8 mouse cellular contexts compared by ENCODE assay signal in the genomic region with DNA sequence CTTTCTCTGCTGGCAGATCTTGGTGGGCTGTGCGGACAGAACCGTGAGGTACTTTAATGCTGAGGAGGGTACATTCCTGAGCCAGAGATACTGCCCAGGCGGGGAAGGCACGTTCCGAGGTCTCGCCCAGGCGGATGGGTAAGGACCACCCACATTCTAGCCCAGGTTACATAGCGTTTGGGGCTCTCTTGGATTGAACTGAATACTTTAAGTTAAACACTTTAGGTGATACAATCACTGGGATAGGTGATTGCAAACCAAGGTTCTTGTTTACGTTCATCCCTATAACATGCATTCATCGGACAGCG. TPM values are rescaled to one million over a fixed set of nuclear protein-coding genes. Genes with fewer than 3 reads are reported as not detected.
DNase-seq lines count a peak whose midpoint lies in the region; ATAC-seq and TF ChIP-seq lines count a peak whose summit lies in the region.

No protein-coding gene starts in this region.

- no peaks in the 10 kb centered on the region for H3K4me1 ChIP-seq in lung, embryonic 14.5 days (ENCODE audit: insufficient read depth)
- H3K4me1 ChIP-seq in embryonic facial prominence, embryonic 12.5 days: peaks cover 14% of the 10 kb centered on the region; the same call in 1 of the 2 replicates
- no peaks in the 10 kb centered on the region for H3K4me1 ChIP-seq in intestine, postnatal 0 days (replicated peaks; ENCODE audit: control insufficient read depth, insufficient read depth, low read length)
- H3K4me1 ChIP-seq in neural tube, embryonic 14.5 days (ENCODE audit: control insufficient read depth, insufficient read depth, low read length): peaks cover 8% of the 10 kb centered on the region; the same call in 1 of the 2 replicates

- H3K9ac ChIP-seq in lung, embryonic 14.5 days: peak overlapping the region; percentile 78
- peak overlapping the region; percentile 70 for H3K9ac ChIP-seq in embryonic facial prominence, embryonic 12.5 days
- H3K9ac ChIP-seq in intestine, postnatal 0 days (ENCODE audit: low read depth, low read length): peak overlapping the region; percentile 71
- peak overlapping the region; percentile 68 for H3K9ac ChIP-seq in neural tube, embryonic 14.5 days (replicated peaks; ENCODE audit: low read depth, low read length)

- no peak for DNase-seq in lung, embryonic 14.5 days
- DNase-seq in lung, adult 18-20 months: no peak
- DNase-seq in layer of hippocampus, adult 9-10 months (ENCODE audit: low spot score): no peak
- DNase-seq in kidney, adult 8-10 months: no peak

- 2% methylated on average over 11 of the region's 11 CpGs for WGBS in lung, embryonic 14.5 days
- WGBS in embryonic facial prominence, embryonic 12.5 days: 3% methylated on average over 11 of the region's 11 CpGs
- 1% methylated on average over 11 of the region's 11 CpGs for WGBS in intestine, postnatal 0 days
- 3% methylated on average over 11 of the region's 11 CpGs for WGBS in neural tube, embryonic 14.5 days

- H3K27ac ChIP-seq in lung, embryonic 14.5 days (ENCODE audit: low read depth): peak overlapping the region; percentile 39; the same call in 1 of the 2 replicates
- peak overlapping the region; percentile 13 for H3K27ac ChIP-seq in embryonic facial prominence, embryonic 12.5 days
- H3K27ac ChIP-seq in intestine, postnatal 0 days (ENCODE audit: low read depth, low read length): peak overlapping the region; percentile 74
- peak overlapping the region; percentile 60; the same call in 1 of the 2 replicates for H3K27ac ChIP-seq in neural tube, embryonic 14.5 days (ENCODE audit: low read depth, low read length)

- H3K36me3 ChIP-seq in lung, embryonic 14.5 days (ENCODE audit: insufficient read depth): peaks cover 31% of the 10 kb centered on the region
- H3K36me3 ChIP-seq in embryonic facial prominence, embryonic 12.5 days: peaks cover 30% of the 10 kb centered on the region
- peaks cover 27% of the 10 kb centered on the region for H3K36me3 ChIP-seq in intestine, postnatal 0 days (ENCODE audit: control insufficient read depth, insufficient read depth)
- H3K36me3 ChIP-seq in neural tube, embryonic 14.5 days (ENCODE audit: control insufficient read depth, insufficient read depth, low read length): peaks cover 12% of the 10 kb centered on the region; the same call in 1 of the 2 replicates

- H3K4me2 ChIP-seq in lung, embryonic 14.5 days: peak overlapping the region; percentile 61
- H3K4me2 ChIP-seq in embryonic facial prominence, embryonic 12.5 days (replicated peaks): peak overlapping the region; percentile 89
- peak overlapping the region; percentile 95 for H3K4me2 ChIP-seq in intestine, postnatal 0 days (replicated peaks; ENCODE audit: low read depth)
- peak overlapping the region; percentile 95 for H3K4me2 ChIP-seq in neural tube, embryonic 14.5 days (ENCODE audit: low read depth, low read length)

- peak; percentile 25; the same call in 1 of the 2 replicates for ATAC-seq in lung, embryonic 14.5 days (ENCODE audit: insufficient read depth)
- no peak for ATAC-seq in embryonic facial prominence, embryonic 12.5 days (ENCODE audit: insufficient number of reproducible peaks, insufficient read depth, low FRiP score, low TSS enrichment)
- peak; percentile 38; the same call in 1 of the 2 replicates for ATAC-seq in intestine, postnatal 0 days
- peak; percentile 29 for ATAC-seq in neural tube, embryonic 14.5 days (ENCODE audit: low read depth)
- ATAC-seq in frontal cortex, adult (ENCODE audit: low TSS enrichment): no peak

- no peaks in the 10 kb centered on the region for H3K27me3 ChIP-seq in lung, embryonic 14.5 days (ENCODE audit: insufficient read depth, low read length)
- no peaks in the 10 kb centered on the region for H3K27me3 ChIP-seq in embryonic facial prominence, embryonic 12.5 days
- no peaks in the 10 kb centered on the region for H3K27me3 ChIP-seq in intestine, postnatal 0 days (replicated peaks; ENCODE audit: control insufficient read depth, insufficient read depth, low read length)
- H3K27me3 ChIP-seq in neural tube, embryonic 14.5 days (ENCODE audit: control insufficient read depth, insufficient read depth, low read length): no peaks in the 10 kb centered on the region

- H3K4me3 ChIP-seq in lung, embryonic 14.5 days (ENCODE audit: low read depth, low read length): peak overlapping the region; percentile 77
- peak overlapping the region; percentile 77 for H3K4me3 ChIP-seq in embryonic facial prominence, embryonic 12.5 days
- peak overlapping the region; percentile 94 for H3K4me3 ChIP-seq in intestine, postnatal 0 days (ENCODE audit: low read depth, low read length)
- peak overlapping the region; percentile 83 for H3K4me3 ChIP-seq in neural tube, embryonic 14.5 days (ENCODE audit: low read depth, low read length)

- no peaks in the 10 kb centered on the region for H3K9me3 ChIP-seq in lung, embryonic 14.5 days (ENCODE audit: low read depth, low read length)
- H3K9me3 ChIP-seq in embryonic facial prominence, embryonic 12.5 days: no peaks in the 10 kb centered on the region
- H3K9me3 ChIP-seq in intestine, postnatal 0 days (ENCODE audit: control insufficient read depth): no peaks in the 10 kb centered on the region
- H3K9me3 ChIP-seq in neural tube, embryonic 14.5 days (ENCODE audit: control insufficient read depth, low read length): no peaks in the 10 kb centered on the region

- TF ChIP-seq CTCF in lung, embryonic 14.5 days (IDR thresholded peaks at IDR 0.05; ENCODE audit: low read depth): no peak
- no peak for TF ChIP-seq CTCF in intestine, postnatal 0 days (IDR thresholded peaks at IDR 0.05; ENCODE audit: low read depth)

RNA-seq across cellular contexts. Expression of a gene that starts 0.5 kb away (rescaled TPM):
- polyA plus RNA-seq in lung, embryonic 14.5 days (2014; fragmentation: Nextera tagmentation; extraction: Ambion mirVana): 83.4 and 88.0 TPM in 2 replicates
- 88.5 and 98.3 TPM in 2 replicates for polyA plus RNA-seq in embryonic facial prominence, embryonic 12.5 days (2016; fragmentation: Nextera tagmentation; extraction: Ambion mirVana)
- 32.8 and 33.4 TPM in 2 replicates for polyA plus RNA-seq in intestine, postnatal 0 days (2015; fragmentation: Nextera tagmentation; extraction: Ambion mirVana)
- 88.5 and 91.5 TPM in 2 replicates for polyA plus RNA-seq in neural tube, embryonic 14.5 days (2014; fragmentation: Nextera tagmentation; extraction: Ambion mirVana)

RNA-seq across cellular contexts. Expression of a gene that starts 4.4 kb away (rescaled TPM):
- 1.2 and 2.3 TPM in 2 replicates for polyA plus RNA-seq in lung, embryonic 14.5 days (2014; fragmentation: Nextera tagmentation; extraction: Ambion mirVana)
- polyA plus RNA-seq in embryonic facial prominence, embryonic 12.5 days (2016; fragmentation: Nextera tagmentation; extraction: Ambion mirVana): 2.6 and 2.7 TPM in 2 replicates
- 0.50 and 0.56 TPM in 2 replicates for polyA plus RNA-seq in intestine, postnatal 0 days (2015; fragmentation: Nextera tagmentation; extraction: Ambion mirVana)
- polyA plus RNA-seq in neural tube, embryonic 14.5 days (2014; fragmentation: Nextera tagmentation; extraction: Ambion mirVana): 1.8 and 2.6 TPM in 2 replicates

RNA-seq across cellular contexts. Expression of a gene that starts 5.1 kb away (rescaled TPM):
- polyA plus RNA-seq in lung, embryonic 14.5 days (2014; fragmentation: Nextera tagmentation; extraction: Ambion mirVana): 122 and 126 TPM in 2 replicates
- polyA plus RNA-seq in embryonic facial prominence, embryonic 12.5 days (2016; fragmentation: Nextera tagmentation; extraction: Ambion mirVana): 165 and 172 TPM in 2 replicates
- 83.4 and 89.2 TPM in 2 replicates for polyA plus RNA-seq in intestine, postnatal 0 days (2015; fragmentation: Nextera tagmentation; extraction: Ambion mirVana)
- 115 and 120 TPM in 2 replicates for polyA plus RNA-seq in neural tube, embryonic 14.5 days (2014; fragmentation: Nextera tagmentation; extraction: Ambion mirVana)

RNA-seq across cellular contexts. Expression of a gene that starts 12.9 kb away (rescaled TPM):
- 85.0 and 89.1 TPM in 2 replicates for polyA plus RNA-seq in lung, embryonic 14.5 days (2014; fragmentation: Nextera tagmentation; extraction: Ambion mirVana)
- polyA plus RNA-seq in embryonic facial prominence, embryonic 12.5 days (2016; fragmentation: Nextera tagmentation; extraction: Ambion mirVana): 119 and 122 TPM in 2 replicates
- polyA plus RNA-seq in intestine, postnatal 0 days (2015; fragmentation: Nextera tagmentation; extraction: Ambion mirVana): 237 and 283 TPM in 2 replicates
- 145 and 163 TPM in 2 replicates for polyA plus RNA-seq in neural tube, embryonic 14.5 days (2014; fragmentation: Nextera tagmentation; extraction: Ambion mirVana)

RNA-seq across cellular contexts. Expression of a gene that starts 20.8 kb away (rescaled TPM):
- 195 and 197 TPM in 2 replicates for polyA plus RNA-seq in lung, embryonic 14.5 days (2014; fragmentation: Nextera tagmentation; extraction: Ambion mirVana)
- polyA plus RNA-seq in embryonic facial prominence, embryonic 12.5 days (2016; fragmentation: Nextera tagmentation; extraction: Ambion mirVana): 218 and 221 TPM in 2 replicates
- 54.5 and 57.2 TPM in 2 replicates for polyA plus RNA-seq in intestine, postnatal 0 days (2015; fragmentation: Nextera tagmentation; extraction: Ambion mirVana)
- 120 and 140 TPM in 2 replicates for polyA plus RNA-seq in neural tube, embryonic 14.5 days (2014; fragmentation: Nextera tagmentation; extraction: Ambion mirVana)

Comparison
In these comparisons a context has a peak if more than half of its experiments do, and no peak if none do; other contexts are left out.
1. ATAC-seq: peak in lung, embryonic 14.5 days (single experiment), intestine, postnatal 0 days (single experiment) and neural tube, embryonic 14.5 days (single experiment); none in embryonic facial prominence, embryonic 12.5 days (single experiment) and frontal cortex, adult (single experiment).
2. H3K27ac ChIP-seq: peak in every context shown above with its lines; median percentile 74 in intestine, postnatal 0 days; 60 in neural tube, embryonic 14.5 days; 39 in lung, embryonic 14.5 days; 13 in embryonic facial prominence, embryonic 12.5 days.
3. Peak in every context shown above with its lines, with median percentiles within 50 percentile points of each other: H3K4me2 ChIP-seq, H3K4me3 ChIP-seq and H3K9ac ChIP-seq.